Mouse (Mus musculus) hindbrain, embryonic 15.5 days (tissue): ENCODE measurements at regions not wholly inside any gene's neighbourhood (a gene's known extent, or its start where the extent isn't known, plus 50 kb on each side); places are given as distances from the start of the nearest gene placed in this dataset.

Source experiments
- ATAC-seq: fragments of 200-750 bp; cut with Nextera tagmentation; 2 replicates; pipeline ENCODE4 v1.8.0; 2017; ENCODE audit warnings: low read depth, moderate number of reproducible peaks, moderate TSS enrichment; ENCODE audit not compliant: low FRiP score
- H3K27ac ChIP-seq: fragments of 300-500 bp; sonication (generic); replicated peaks from 2 replicates; pipeline ENCODE4 v1.5.1; 2015; ENCODE audit warnings: mild to moderate bottlenecking, inconsistent platforms
- H3K27me3 ChIP-seq: fragments of 300-500 bp; sonication (generic); 2 replicates; pipeline ENCODE4 v1.6.1; 2015; ENCODE audit warnings: control low read depth, inconsistent platforms
- H3K36me3 ChIP-seq: fragments of 300-500 bp; sonication (generic); 2 replicates; pipeline ENCODE4 v1.6.1; 2015; ENCODE audit warnings: control low read depth, inconsistent platforms
- H3K4me1 ChIP-seq: fragments of 300-500 bp; sonication (generic); replicated peaks from 2 replicates; pipeline ENCODE4 v1.6.1; 2015; ENCODE audit warnings: control low read depth, inconsistent platforms
- H3K4me2 ChIP-seq: fragments of 300-500 bp; sonication (generic); 2 replicates; pipeline ENCODE4 v1.6.1; 2015; ENCODE audit warnings: moderate library complexity, mild to moderate bottlenecking, inconsistent platforms
- H3K4me3 ChIP-seq: fragments of 300-500 bp; sonication (generic); 2 replicates; pipeline ENCODE4 v1.5.1; 2015; ENCODE audit warnings: mild to moderate bottlenecking, inconsistent platforms
- H3K9ac ChIP-seq: fragments of 300-500 bp; sonication (generic); 2 replicates; pipeline ENCODE4 v1.6.1; 2015; ENCODE audit warnings: inconsistent platforms
- H3K9me3 ChIP-seq: fragments of 300-500 bp; sonication (generic); 2 replicates; pipeline ENCODE4 v1.6.1; 2016; ENCODE audit warnings: control low read depth, inconsistent platforms
- WGBS: fragments of 180-500 bp; shearing (Covaris S2); methylation state at CpG from one replicate; pipeline ENCODE4 v1.1.7; 2015; 5-methylcytosine and 5-hydroxymethylcytosine counted together

- H3K4me2 ChIP-seq, result no peak overlapping the region
- ATAC-seq, result no peak
- no peak overlapping the region for H3K27ac ChIP-seq
- no peak overlapping the region for H3K4me3 ChIP-seq
- WGBS, result 85% methylated on average over 3 of the region's 3 CpGs
- H3K4me1 ChIP-seq, result no peaks in the 10 kb centered on the region
- no peak overlapping the region for H3K9ac ChIP-seq
- H3K27me3 ChIP-seq, result no peaks in the 10 kb centered on the region
- no peaks in the 10 kb centered on the region for H3K9me3 ChIP-seq
- H3K36me3 ChIP-seq, result no peaks in the 10 kb centered on the region
Measured at GRCm38 (mm10) chr2:78403890-78404289, 457.7 kb upstream of the Cwc22 start.

GRCm38 (mm10) chr2:78399236-78399635, 453.1 kb upstream of the Cwc22 start:
- Histone ChIP-seq H3K36me3 (no peaks in the 10 kb centered on the region), H3K27ac (no peak overlapping the region), H3K4me2 (no peak overlapping the region), H3K4me3 (no peak overlapping the region), H3K4me1 (no peaks in the 10 kb centered on the region), H3K9ac (no peak overlapping the region), H3K9me3 (no peaks in the 10 kb centered on the region), H3K27me3 (no peaks in the 10 kb centered on the region)
- ATAC-seq, result no peak

GRCm38 (mm10) chr2:78396924-78397323, 450.7 kb upstream of the Cwc22 start:
- Histone ChIP-seq H3K4me1 (no peaks in the 10 kb centered on the region), H3K36me3 (no peaks in the 10 kb centered on the region), H3K4me2 (no peak overlapping the region), H3K27me3 (no peaks in the 10 kb centered on the region), H3K27ac (no peak overlapping the region), H3K9ac (no peak overlapping the region), H3K9me3 (no peaks in the 10 kb centered on the region), H3K4me3 (no peak overlapping the region)
- 80% methylated on average over 3 of the region's 3 CpGs for WGBS
- ATAC-seq, result no peak

- Histone ChIP-seq H3K9me3 (no peaks in the 10 kb centered on the region), H3K27ac (no peak overlapping the region), H3K27me3 (no peaks in the 10 kb centered on the region), H3K36me3 (no peaks in the 10 kb centered on the region), H3K4me3 (no peak overlapping the region), H3K4me1 (no peaks in the 10 kb centered on the region), H3K9ac (no peak overlapping the region), H3K4me2 (no peak overlapping the region)
- 56% methylated on average over 4 of the region's 4 CpGs for WGBS
- no peak for ATAC-seq
Measured at GRCm38 (mm10) chr2:78393090-78393489, 446.9 kb upstream of the Cwc22 start.

- Histone ChIP-seq H3K9me3 (no peaks in the 10 kb centered on the region), H3K27me3 (no peaks in the 10 kb centered on the region), H3K4me3 (no peak overlapping the region), H3K4me2 (no peak overlapping the region), H3K27ac (no peak overlapping the region), H3K36me3 (no peaks in the 10 kb centered on the region), H3K9ac (no peak overlapping the region), H3K4me1 (no peaks in the 10 kb centered on the region)
- WGBS, result 45% methylated on average over 2 of the region's 2 CpGs
- no peak for ATAC-seq
Measured at GRCm38 (mm10) chr2:78392425-78392824, 446.2 kb upstream of the Cwc22 start.

GRCm38 (mm10) chr2:78388001-78388400, 441.8 kb upstream of the Cwc22 start:
- H3K4me3 ChIP-seq, result no peak overlapping the region
- H3K4me1 ChIP-seq, result no peaks in the 10 kb centered on the region
- no peak overlapping the region for H3K27ac ChIP-seq
- 85% methylated on average over 4 of the region's 4 CpGs for WGBS
- H3K9me3 ChIP-seq, result no peaks in the 10 kb centered on the region
- no peaks in the 10 kb centered on the region for H3K27me3 ChIP-seq
- no peak overlapping the region for H3K9ac ChIP-seq
- no peak for ATAC-seq
- no peaks in the 10 kb centered on the region for H3K36me3 ChIP-seq
- no peak overlapping the region for H3K4me2 ChIP-seq

- no peak overlapping the region for H3K4me3 ChIP-seq
- ATAC-seq, result no peak
- no peak overlapping the region for H3K9ac ChIP-seq
- H3K4me2 ChIP-seq, result no peak overlapping the region
- no peaks in the 10 kb centered on the region for H3K9me3 ChIP-seq
- H3K4me1 ChIP-seq, result no peaks in the 10 kb centered on the region
- no peak overlapping the region for H3K27ac ChIP-seq
- no peaks in the 10 kb centered on the region for H3K27me3 ChIP-seq
- no peaks in the 10 kb centered on the region for H3K36me3 ChIP-seq
Measured at GRCm38 (mm10) chr2:78381234-78381633, 435.1 kb upstream of the Cwc22 start.

- WGBS, result 73% methylated on average over 5 of the region's 5 CpGs
- Histone ChIP-seq H3K9me3 (no peaks in the 10 kb centered on the region), H3K4me3 (no peak overlapping the region), H3K27ac (no peak overlapping the region), H3K4me1 (no peaks in the 10 kb centered on the region), H3K4me2 (no peak overlapping the region), H3K36me3 (no peaks in the 10 kb centered on the region), H3K9ac (no peak overlapping the region), H3K27me3 (no peaks in the 10 kb centered on the region)
- ATAC-seq, result no peak
Measured at GRCm38 (mm10) chr2:78331736-78332475, 385.7 kb upstream of the Cwc22 start.

GRCm38 (mm10) chr2:78326091-78326490, 379.9 kb upstream of the Cwc22 start:
- no peaks in the 10 kb centered on the region for H3K36me3 ChIP-seq
- H3K4me2 ChIP-seq, result no peak overlapping the region
- H3K9ac ChIP-seq, result no peak overlapping the region
- H3K9me3 ChIP-seq, result no peaks in the 10 kb centered on the region
- no peaks in the 10 kb centered on the region for H3K27me3 ChIP-seq
- H3K27ac ChIP-seq, result no peak overlapping the region
- H3K4me3 ChIP-seq, result no peak overlapping the region
- ATAC-seq, result no peak
- H3K4me1 ChIP-seq, result no peaks in the 10 kb centered on the region
- 84% methylated on average over 2 of the region's 2 CpGs for WGBS

GRCm38 (mm10) chr2:78322216-78322965, 376.2 kb upstream of the Cwc22 start:
- Histone ChIP-seq H3K4me2 (no peak overlapping the region), H3K9ac (no peak overlapping the region), H3K4me1 (no peaks in the 10 kb centered on the region), H3K27ac (no peak overlapping the region), H3K27me3 (no peaks in the 10 kb centered on the region), H3K36me3 (no peaks in the 10 kb centered on the region), H3K4me3 (no peak overlapping the region), H3K9me3 (no peaks in the 10 kb centered on the region)
- whole genome bisulfite sequencing, result 60% methylated on average over 3 of the region's 3 CpGs
- ATAC-seq, result no peak

GRCm38 (mm10) chr2:78311766-78312491, 365.8 kb upstream of the Cwc22 start:
- WGBS, result 50% methylated on average over 13 of the region's 13 CpGs
- 0 out of 2 replicates have a peak, but pooled peaks cover 5% of the 10 kb centered on the region for H3K4me1 ChIP-seq
- H3K4me2 ChIP-seq, result no peak overlapping the region
- H3K9ac ChIP-seq, result no peak overlapping the region
- no peaks in the 10 kb centered on the region for H3K9me3 ChIP-seq
- no peaks in the 10 kb centered on the region for H3K36me3 ChIP-seq
- H3K27ac ChIP-seq, result 0 out of 2 replicates have a peak overlapping the region, but pooled peaks have one; percentile 10
- peak; percentile 56; the same call in 1 of the 2 replicates for ATAC-seq
- no peak overlapping the region for H3K4me3 ChIP-seq
- no peaks in the 10 kb centered on the region for H3K27me3 ChIP-seq

- Histone ChIP-seq H3K9me3 (no peaks in the 10 kb centered on the region), H3K4me3 (no peak overlapping the region), H3K4me2 (no peak overlapping the region), H3K4me1 (0 out of 2 replicates have a peak, but pooled peaks cover 5% of the 10 kb centered on the region), H3K27ac (no peak overlapping the region), H3K27me3 (no peaks in the 10 kb centered on the region), H3K9ac (no peak overlapping the region), H3K36me3 (no peaks in the 10 kb centered on the region)
- 70% methylated on average over 2 of the region's 2 CpGs for WGBS
- no peak for ATAC-seq
Measured at GRCm38 (mm10) chr2:78309361-78309760, 363.2 kb upstream of the Cwc22 start.
